32 mouse cellular contexts compared by ENCODE assay signal in genomic region chr4:94412661-94413060, GRCm38 (mm10).
"Had no signal": no experiment of that assay in that cellular context is flagged by ENCODE, and none has a peak within 500 bp of the region (broad histone marks: within the 10 kb centered on the region; RNA-seq: fewer than 3 reads in every experiment).

No protein-coding gene starts in this region.

- H3K4me3 ChIP-seq: limb, embryonic 10.5 days; limb, embryonic 12.5 days; limb, embryonic 13.5 days; limb, embryonic 15.5 days; liver, embryonic 12.5 days; liver, embryonic 13.5 days; liver, embryonic 15.5 days; lung, embryonic 15.5 days; megakaryocyte, embryonic 14.5 days; midbrain, embryonic 10.5 days; midbrain, embryonic 12.5 days; midbrain, embryonic 13.5 days; midbrain, embryonic 15.5 days; myocyte; neural tube, embryonic 12.5 days had no signal

- H3K27me3 ChIP-seq: limb, embryonic 12.5 days; limb, embryonic 13.5 days; limb, embryonic 15.5 days; liver, embryonic 12.5 days; liver, embryonic 13.5 days; liver, embryonic 15.5 days; lung, embryonic 15.5 days; megakaryocyte, embryonic 14.5 days; midbrain, embryonic 12.5 days; midbrain, embryonic 13.5 days; midbrain, embryonic 15.5 days; neural tube, embryonic 12.5 days had no signal

- H3K9me3 ChIP-seq: limb, embryonic 10.5 days; limb, embryonic 12.5 days; limb, embryonic 13.5 days; limb, embryonic 15.5 days; liver, embryonic 12.5 days; liver, embryonic 13.5 days; liver, embryonic 15.5 days; lung, embryonic 15.5 days; megakaryocyte, embryonic 14.5 days; midbrain, embryonic 10.5 days; midbrain, embryonic 12.5 days; midbrain, embryonic 13.5 days; midbrain, embryonic 15.5 days; neural tube, embryonic 12.5 days had no signal

- H3K36me3 ChIP-seq: limb, embryonic 10.5 days; limb, embryonic 12.5 days; limb, embryonic 13.5 days; limb, embryonic 15.5 days; liver, embryonic 12.5 days; liver, embryonic 13.5 days; liver, embryonic 15.5 days; lung, embryonic 15.5 days; midbrain, embryonic 10.5 days; midbrain, embryonic 12.5 days; midbrain, embryonic 13.5 days; midbrain, embryonic 15.5 days; neural tube, embryonic 12.5 days had no signal

- H3K4me2 ChIP-seq: limb, embryonic 12.5 days; limb, embryonic 13.5 days; limb, embryonic 15.5 days; liver, embryonic 11.5 days; liver, embryonic 12.5 days; liver, embryonic 13.5 days; liver, embryonic 15.5 days; lung, embryonic 14.5 days; lung, embryonic 15.5 days; midbrain, embryonic 11.5 days; midbrain, embryonic 12.5 days; midbrain, embryonic 13.5 days; midbrain, embryonic 15.5 days; neural tube, embryonic 12.5 days had no signal

- H3K9ac ChIP-seq: limb, embryonic 12.5 days; limb, embryonic 13.5 days; limb, embryonic 15.5 days; liver, embryonic 12.5 days; liver, embryonic 13.5 days; liver, embryonic 14.5 days; liver, embryonic 15.5 days; liver, postnatal 0 days; lung, embryonic 14.5 days; lung, embryonic 15.5 days; midbrain, embryonic 12.5 days; midbrain, embryonic 13.5 days; midbrain, embryonic 15.5 days; neural tube, embryonic 12.5 days had no signal

- DNase-seq: left cerebral cortex, postnatal 4 days; liver; liver, embryonic 13.5 days; liver, postnatal 0 days; lung, adult 18-20 months; lung, adult 2 months; lung, embryonic 14.5 days; lung, postnatal 10 days; lung, postnatal 14 days; lung, postnatal 36 days; lung, postnatal 4 days; midbrain, embryonic 14.5 days had no signal

- H3K27ac ChIP-seq: limb, embryonic 10.5 days; limb, embryonic 12.5 days; limb, embryonic 13.5 days; limb, embryonic 15.5 days; liver, embryonic 12.5 days; liver, embryonic 13.5 days; liver, embryonic 14.5 days; liver, embryonic 15.5 days; lung, embryonic 15.5 days; macrophage; midbrain, embryonic 10.5 days; midbrain, embryonic 12.5 days; midbrain, embryonic 13.5 days; midbrain, embryonic 15.5 days; neural tube, embryonic 12.5 days had no signal

- ATAC-seq: liver, embryonic 12.5 days; liver, postnatal 0 days; lung, postnatal 0 days; midbrain, embryonic 13.5 days; midbrain, embryonic 15.5 days; midbrain, embryonic 16.5 days had no signal

- H3K4me1 ChIP-seq: limb, embryonic 12.5 days; limb, embryonic 13.5 days; limb, embryonic 15.5 days; liver, embryonic 12.5 days; liver, embryonic 13.5 days; liver, embryonic 15.5 days; lung, embryonic 15.5 days; megakaryocyte, embryonic 14.5 days; midbrain, embryonic 10.5 days; midbrain, embryonic 12.5 days; midbrain, embryonic 15.5 days; neural tube, embryonic 12.5 days had no signal
